Mouse (Mus musculus) E14TG2a.4 (cell line): Measurements from ENCODE around the gene Olfr170.
"Not testable (repeated sequence)": the region's sequence is repeated elsewhere in the genome, so short reads cannot be mapped to it uniquely, and the experiment has no call there.

Experiments
- H3K27me3 ChIP-seq: 2 replicates; pipeline ENCODE4 v1.6.1; 2014; ENCODE audit warnings: low read length, control low read depth; ENCODE audit not compliant: insufficient read depth
- H3K36me3 ChIP-seq: 2 replicates; pipeline ENCODE4 v1.6.1; 2014; ENCODE audit warnings: low read length, control low read depth; ENCODE audit not compliant: insufficient read depth
- H3K4me1 ChIP-seq: replicated peaks from 2 replicates; pipeline ENCODE4 v1.6.1; 2014; ENCODE audit warnings: low read depth, low read length, control low read depth
- H3K4me3 ChIP-seq: replicated peaks from 2 replicates; pipeline ENCODE4 v1.5.1; 2014; ENCODE audit warnings: mild to moderate bottlenecking, low read length
- H3K9me3 ChIP-seq: 2 replicates; pipeline ENCODE4 v1.6.1; 2014; ENCODE audit warnings: low read length, control low read depth
- CTCF ChIP-seq: conservative IDR thresholded peaks from 2 replicates; pipeline ENCODE4 v1.5.1; 2014; ENCODE audit warnings: low read length
- NANOG ChIP-seq: IDR thresholded peaks from 2 replicates; pipeline ENCODE4 v1.6.1; 2014; ENCODE audit warnings: borderline replicate concordance, low read length, mixed read lengths
- POU5F1 ChIP-seq: IDR thresholded peaks from 2 replicates; pipeline ENCODE4 v1.6.1; 2014; ENCODE audit warnings: low read length, borderline replicate concordance

The Olfr170 gene

GRCm38 (mm10) chr16:19611782-19612181 is at the start of gene Olfr170:
Olfr170 (minus strand) TSS chr16:19611882.
- not testable (repeated sequence) for H3K4me3 ChIP-seq, H3K4me1 ChIP-seq, H3K9me3 ChIP-seq, H3K36me3 ChIP-seq, H3K27me3 ChIP-seq

GRCm38 (mm10) chr16:19629816-19630215 is 18.1 kb upstream of the Olfr170 start, which contains the start of gene Olfr171:
Olfr171 (minus strand) TSS chr16:19629916.
- Histone ChIP-seq H3K4me3 (no peak within 1 kb of the TSS), H3K9me3 (peaks cover 20% of the 10 kb centered on the region), H3K27me3 (no peaks in the 10 kb centered on the region), H3K4me1 (no peaks in the 10 kb centered on the region), H3K36me3 (no peaks in the 10 kb centered on the region)
- TF ChIP-seq NANOG (no peak), POU5F1 (no peak), CTCF (no peak)

GRCm38 (mm10) chr16:19603166-19603565 is 8.5 kb downstream of the Olfr170 start:
- Histone ChIP-seq H3K27me3 (no peaks in the 10 kb centered on the region), H3K4me1 (no peaks in the 10 kb centered on the region), H3K4me3 (no peak overlapping the region), H3K9me3 (peaks cover 45% of the 10 kb centered on the region), H3K36me3 (no peaks in the 10 kb centered on the region)
- TF ChIP-seq CTCF: no peak
- no peak for TF ChIP-seq POU5F1
- no peak for TF ChIP-seq NANOG

- not testable (repeated sequence) for H3K27me3 ChIP-seq, H3K4me1 ChIP-seq, H3K36me3 ChIP-seq, H3K4me3 ChIP-seq
- peaks cover 29% of the 10 kb centered on the region for H3K9me3 ChIP-seq
These were observed 40.0 kb downstream of the Olfr170 start, which contains the start of gene Olfr169 for GRCm38 (mm10) chr16:19571709-19572108. Olfr169 (minus strand) TSS chr16:19571809.
